Mouse (Mus musculus): Measurements from ENCODE around the gene Clec12a.

DNA sequence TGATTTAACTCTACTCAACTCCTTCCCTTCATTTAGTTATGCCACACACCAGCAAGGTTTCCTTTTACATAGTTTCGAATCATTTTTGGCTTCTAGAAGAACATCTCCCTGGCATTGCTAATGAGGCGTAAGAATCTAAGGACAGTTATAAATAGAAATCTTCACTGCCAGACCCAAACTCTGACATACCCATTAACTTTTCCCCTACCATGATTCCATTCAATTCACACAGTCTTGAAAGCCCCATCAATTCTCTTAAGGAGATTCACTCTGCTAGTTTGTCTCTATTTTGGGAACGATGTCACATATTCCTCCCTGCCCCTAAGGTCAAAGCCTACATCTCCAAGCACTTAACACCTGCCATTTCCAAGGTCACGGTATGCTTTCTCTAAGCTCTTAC, 42.5 kb downstream of the Clec12a start:
- TF ChIP-seq CTCF (IDR thresholded peaks at IDR 0.05; ENCODE audit: low read depth, low read length) (no peak), POLR2A (IDR thresholded peaks at IDR 0.05; ENCODE audit: borderline replicate concordance, low read depth, low read length) (no peak)

Measured in bone marrow macrophage, adult 2 months (primary cell).